Mouse (Mus musculus) midbrain, embryonic 11.5 days (tissue): ENCODE measurements at regions not wholly inside any gene's neighbourhood (a gene's known extent, or its start where the extent isn't known, plus 50 kb on each side); places are given as distances from the start of the nearest gene placed in this dataset.

Experiments used
- ATAC-seq: fragments of 200-750 bp; cut with Nextera tagmentation; 2 replicates; pipeline ENCODE4 v1.8.0; 2017; ENCODE audit warnings: moderate TSS enrichment, moderate library complexity; ENCODE audit not compliant: low FRiP score
- DNase-seq: peaks from one replicate; pipeline ENCODE4 v3.0.0; 2015; ENCODE audit warnings: low spot score; ENCODE audit errors: missing footprints
- H3K27ac ChIP-seq: fragments of 300-500 bp; sonication (generic); 2 replicates; pipeline ENCODE4 v1.5.1; 2014; ENCODE audit warnings: low read depth, low read length
- H3K27me3 ChIP-seq: fragments of 300-500 bp; sonication (generic); 2 replicates; pipeline ENCODE4 v1.6.1; 2014; ENCODE audit warnings: mild to moderate bottlenecking, low read length, moderate library complexity, mixed read lengths; ENCODE audit not compliant: control insufficient read depth, insufficient read depth
- H3K36me3 ChIP-seq: fragments of 300-500 bp; sonication (generic); 2 replicates; pipeline ENCODE4 v1.6.1; 2014; ENCODE audit warnings: mild to moderate bottlenecking, low read length, moderate library complexity, mixed read lengths; ENCODE audit not compliant: control insufficient read depth, insufficient read depth
- H3K4me1 ChIP-seq: fragments of 300-500 bp; sonication (generic); 2 replicates; pipeline ENCODE4 v1.6.1; 2014; ENCODE audit warnings: low read length; ENCODE audit not compliant: control insufficient read depth, insufficient read depth
- H3K4me2 ChIP-seq: fragments of 300-500 bp; sonication (generic); 2 replicates; pipeline ENCODE4 v1.6.1; 2014; ENCODE audit warnings: mild to moderate bottlenecking, moderate library complexity
- H3K4me3 ChIP-seq: fragments of 300-500 bp; sonication (generic); 2 replicates; pipeline ENCODE4 v1.5.1; 2014; ENCODE audit warnings: low read depth, low read length
- H3K9ac ChIP-seq: fragments of 300-500 bp; sonication (generic); 2 replicates; pipeline ENCODE4 v1.6.1; 2014; ENCODE audit warnings: low read length
- H3K9me3 ChIP-seq: fragments of 300-500 bp; sonication (generic); 2 replicates; pipeline ENCODE4 v1.6.1; 2016; ENCODE audit warnings: low read length; ENCODE audit not compliant: control insufficient read depth
- WGBS: fragments of 180-500 bp; shearing (Covaris S2); extraction: QIAGEN DNeasy Blood & Tissue Kit; methylation state at CpG from one replicate; pipeline ENCODE4 v1.1.7; 2014; 5-methylcytosine and 5-hydroxymethylcytosine counted together

- H3K4me2 ChIP-seq: no peak overlapping the region
- H3K4me3 ChIP-seq: no peak overlapping the region
- H3K9ac ChIP-seq: no peak overlapping the region
- DNase-seq (no peak), ATAC-seq (no peak)
- WGBS: 41% methylated on average over 3 of the region's 3 CpGs
- no peaks in the 10 kb centered on the region for H3K4me1 ChIP-seq
- H3K27me3 ChIP-seq: no peaks in the 10 kb centered on the region
- H3K27ac ChIP-seq: no peak overlapping the region
- H3K9me3 ChIP-seq: no peaks in the 10 kb centered on the region
- no peaks in the 10 kb centered on the region for H3K36me3 ChIP-seq
These were observed 198.7 kb downstream of the Arrdc4 start for GRCm38 (mm10) chr7:68550330-68550729.

GRCm38 (mm10) chr7:68548176-68548575 is 200.9 kb downstream of the Arrdc4 start:
- H3K9me3 ChIP-seq: no peaks in the 10 kb centered on the region
- no peaks in the 10 kb centered on the region for H3K27me3 ChIP-seq
- DNase-seq (no peak), ATAC-seq (no peak)
- no peak overlapping the region for H3K27ac ChIP-seq
- H3K4me2 ChIP-seq: no peak overlapping the region
- no peak overlapping the region for H3K9ac ChIP-seq
- no peaks in the 10 kb centered on the region for H3K36me3 ChIP-seq
- no peak overlapping the region for H3K4me3 ChIP-seq
- no peaks in the 10 kb centered on the region for H3K4me1 ChIP-seq

GRCm38 (mm10) chr7:68544136-68544535 is 204.9 kb downstream of the Arrdc4 start:
- ATAC-seq (no peak), DNase-seq (no peak)
- 89% methylated on average over 11 of the region's 11 CpGs for WGBS
- H3K4me1 ChIP-seq: no peaks in the 10 kb centered on the region
- no peak overlapping the region for H3K9ac ChIP-seq
- no peaks in the 10 kb centered on the region for H3K36me3 ChIP-seq
- H3K9me3 ChIP-seq: no peaks in the 10 kb centered on the region
- no peak overlapping the region for H3K4me2 ChIP-seq
- H3K4me3 ChIP-seq: no peak overlapping the region
- H3K27ac ChIP-seq: no peak overlapping the region
- H3K27me3 ChIP-seq: no peaks in the 10 kb centered on the region

GRCm38 (mm10) chr7:68509096-68509495 is 235.5 kb downstream of the Fam169b start:
- no peak overlapping the region for H3K9ac ChIP-seq
- no peaks in the 10 kb centered on the region for H3K4me1 ChIP-seq
- H3K36me3 ChIP-seq: no peaks in the 10 kb centered on the region
- no peaks in the 10 kb centered on the region for H3K27me3 ChIP-seq
- no peak overlapping the region for H3K27ac ChIP-seq
- ATAC-seq (no peak), DNase-seq (no peak)
- H3K4me2 ChIP-seq: no peak overlapping the region
- no peaks in the 10 kb centered on the region for H3K9me3 ChIP-seq
- WGBS: 92% methylated on average over 6 of the region's 6 CpGs
- H3K4me3 ChIP-seq: no peak overlapping the region

- Histone ChIP-seq H3K4me2 (no peak overlapping the region), H3K36me3 (no peaks in the 10 kb centered on the region), H3K27ac (no peak overlapping the region), H3K27me3 (no peaks in the 10 kb centered on the region), H3K9me3 (no peaks in the 10 kb centered on the region), H3K4me3 (no peak overlapping the region), H3K9ac (no peak overlapping the region), H3K4me1 (no peaks in the 10 kb centered on the region)
- no peak for DNase-seq
- 88% methylated on average over 6 of the region's 6 CpGs for WGBS
- ATAC-seq: no peak
These were observed 217.6 kb downstream of the Fam169b start for GRCm38 (mm10) chr7:68491143-68491810.

- 85% methylated on average over 3 of the region's 3 CpGs for WGBS
- H3K36me3 ChIP-seq: no peaks in the 10 kb centered on the region
- H3K4me1 ChIP-seq: no peaks in the 10 kb centered on the region
- no peak overlapping the region for H3K27ac ChIP-seq
- DNase-seq (no peak), ATAC-seq (no peak)
- no peak overlapping the region for H3K9ac ChIP-seq
- H3K4me2 ChIP-seq: no peak overlapping the region
- no peaks in the 10 kb centered on the region for H3K27me3 ChIP-seq
- no peaks in the 10 kb centered on the region for H3K9me3 ChIP-seq
- no peak overlapping the region for H3K4me3 ChIP-seq
These were observed 213.0 kb downstream of the Fam169b start for GRCm38 (mm10) chr7:68486676-68487075.

GRCm38 (mm10) chr7:68482553-68482952 is 208.9 kb downstream of the Fam169b start:
- Histone ChIP-seq H3K9ac (no peak overlapping the region), H3K9me3 (no peaks in the 10 kb centered on the region), H3K4me1 (no peaks in the 10 kb centered on the region), H3K4me3 (no peak overlapping the region), H3K4me2 (no peak overlapping the region), H3K27me3 (peaks cover 2% of the 10 kb centered on the region; the same call in 1 of the 2 replicates), H3K36me3 (no peaks in the 10 kb centered on the region), H3K27ac (no peak overlapping the region)
- no peak for ATAC-seq
- no peak for DNase-seq
- 78% methylated on average over 10 of the region's 10 CpGs for WGBS

- Histone ChIP-seq H3K27me3 (peaks cover 2% of the 10 kb centered on the region; the same call in 1 of the 2 replicates), H3K9me3 (no peaks in the 10 kb centered on the region), H3K4me3 (no peak overlapping the region), H3K9ac (no peak overlapping the region), H3K27ac (no peak overlapping the region), H3K4me1 (no peaks in the 10 kb centered on the region), H3K4me2 (no peak overlapping the region), H3K36me3 (no peaks in the 10 kb centered on the region)
- peak; percentile 76 for ATAC-seq
- DNase-seq: peak; percentile 95
- 29% methylated on average over 7 of the region's 7 CpGs for WGBS
These were observed 207.1 kb downstream of the Fam169b start for GRCm38 (mm10) chr7:68480770-68481169.

GRCm38 (mm10) chr7:68480336-68480735 is 206.7 kb downstream of the Fam169b start:
- no peak for ATAC-seq
- H3K27me3 ChIP-seq: peaks cover 2% of the 10 kb centered on the region; the same call in 1 of the 2 replicates

More at GRCm38 (mm10) chr7:68480336-68480735, 206.7 kb downstream of the Fam169b start:
- Histone ChIP-seq H3K9me3 (no peaks in the 10 kb centered on the region), H3K9ac (no peak overlapping the region), H3K4me2 (no peak overlapping the region), H3K4me1 (no peaks in the 10 kb centered on the region), H3K36me3 (no peaks in the 10 kb centered on the region), H3K27ac (no peak overlapping the region), H3K4me3 (no peak overlapping the region)
- peak; percentile 86 for DNase-seq
- 62% methylated on average over 3 of the region's 3 CpGs for WGBS
